In genomic region chr6:32018105-32018446, GRCm38 (mm10) we compare ENCODE assay signal across 11 mouse cellular contexts. TPM values are rescaled to one million over a fixed set of nuclear protein-coding genes. Genes with fewer than 3 reads are reported as not detected.
DNase-seq lines count a peak whose midpoint lies in the region; ATAC-seq and TF ChIP-seq lines count a peak whose summit lies in the region.
"Had no signal": no experiment of that assay in that cellular context is flagged by ENCODE, and none has a peak within 500 bp of the region (broad histone marks: within the 10 kb centered on the region; RNA-seq: fewer than 3 reads in every experiment).

No protein-coding gene starts in this region.

- ATAC-seq in stomach, embryonic 16.5 days (ENCODE audit: insufficient read depth, low FRiP score), result peak; percentile 25; the same call in 1 of the 2 replicates
- no peak for ATAC-seq in stomach, postnatal 0 days (ENCODE audit: low FRiP score, low TSS enrichment)

- TF ChIP-seq CTCF in stomach, postnatal 0 days (IDR thresholded peaks at IDR 0.05; ENCODE audit: low read depth), result no peak

- no peak for TF ChIP-seq EP300 in stomach, postnatal 0 days (optimal IDR thresholded peaks at IDR 0.05)

- H3K27me3 ChIP-seq in stomach, embryonic 16.5 days (ENCODE audit: control insufficient read depth, insufficient read depth, low read length), result no peaks in the 10 kb centered on the region
- H3K27me3 ChIP-seq in stomach, postnatal 0 days (ENCODE audit: control insufficient read depth, insufficient read depth, low read length), result no peaks in the 10 kb centered on the region
- H3K27me3 ChIP-seq: heart, embryonic 13.5 days had no signal

- no peaks in the 10 kb centered on the region for H3K36me3 ChIP-seq in stomach, embryonic 16.5 days (ENCODE audit: control insufficient read depth, insufficient read depth, low read length)
- H3K36me3 ChIP-seq in stomach, postnatal 0 days (ENCODE audit: control insufficient read depth, insufficient read depth, low read length), result no peaks in the 10 kb centered on the region
- H3K36me3 ChIP-seq: heart, embryonic 13.5 days had no signal

- peaks cover 9% of the 10 kb centered on the region; the same call in 1 of the 2 replicates for H3K4me1 ChIP-seq in stomach, embryonic 16.5 days (ENCODE audit: control insufficient read depth, insufficient read depth, low read length)
- H3K4me1 ChIP-seq in stomach, postnatal 0 days (replicated peaks; ENCODE audit: control insufficient read depth, insufficient read depth), result peaks cover 5% of the 10 kb centered on the region; the same call in 1 of the 2 replicates

- H3K27ac ChIP-seq in stomach, embryonic 16.5 days (ENCODE audit: low read length), result no peak overlapping the region
- no peak overlapping the region for H3K27ac ChIP-seq in stomach, postnatal 0 days (replicated peaks)
- H3K27ac ChIP-seq: heart, embryonic 13.5 days had no signal

- no peaks in the 10 kb centered on the region for H3K9me3 ChIP-seq in stomach, embryonic 16.5 days (replicated peaks; ENCODE audit: control insufficient read depth, low read length)
- no peaks in the 10 kb centered on the region for H3K9me3 ChIP-seq in stomach, postnatal 0 days (ENCODE audit: control insufficient read depth, low read length)
- H3K9me3 ChIP-seq: heart, embryonic 13.5 days had no signal

- DNase-seq in frontal cortex, postnatal 36 days (ENCODE audit: low spot score in 2 of 2), result peak; percentile 18 to 25
- DNase-seq in frontal cortex, postnatal 25 days (ENCODE audit: low spot score in 2 of 2), result no peak
- no peak for DNase-seq in stomach, postnatal 0 days (ENCODE audit: low spot score)
- DNase-seq in kidney, adult 11 months, result peak; percentile 34
- DNase-seq in ovary, adult 18-20 months (ENCODE audit: low spot score), result peak; percentile 16
- no peak for DNase-seq in embryo, embryonic 11 days
- DNase-seq in c-Kit-positive CD71-positive TER-119-positive erythroid progenitor cells, embryonic 14.5 days (ENCODE audit: low spot score), result no peak

- no peak overlapping the region for H3K4me3 ChIP-seq in stomach, embryonic 16.5 days (replicated peaks; ENCODE audit: low read length)
- H3K4me3 ChIP-seq in stomach, postnatal 0 days (ENCODE audit: low read depth, low read length), result no peak overlapping the region
- H3K4me3 ChIP-seq: heart, embryonic 13.5 days had no signal

- WGBS in stomach, embryonic 16.5 days, result 48% methylated on average over 5 of the region's 5 CpGs
- WGBS in stomach, postnatal 0 days, result 43% methylated on average over 5 of the region's 5 CpGs

- H3K4me2 ChIP-seq in stomach, embryonic 16.5 days (ENCODE audit: low read depth, low read length), result no peak overlapping the region
- H3K4me2 ChIP-seq in stomach, postnatal 0 days (replicated peaks; ENCODE audit: low read depth), result no peak overlapping the region
- H3K4me2 ChIP-seq: heart, embryonic 13.5 days had no signal

- no peak overlapping the region for H3K9ac ChIP-seq in stomach, embryonic 16.5 days (ENCODE audit: low read length)
- H3K9ac ChIP-seq in stomach, postnatal 0 days (ENCODE audit: low read length), result no peak overlapping the region
- H3K9ac ChIP-seq: heart, embryonic 13.5 days had no signal

RNA-seq across cellular contexts. Expression of gene 1700012A03Rik, which starts 32.0 kb away (rescaled TPM):
- not detected in 2 replicates for polyA plus RNA-seq in stomach, embryonic 16.5 days (2015; fragmentation: Nextera tagmentation; extraction: Ambion mirVana)
- not detected in 2 replicates for polyA plus RNA-seq in stomach, postnatal 0 days (2015; fragmentation: Nextera tagmentation; extraction: Ambion mirVana)
- polyA plus RNA-seq: brain, embryonic 14.5 days; C2C12; heart, embryonic 13.5 days had no signal

Comparison
In these comparisons a context has a peak if more than half of its experiments do, and no peak if none do; other contexts are left out.
1. DNase-seq: peak in frontal cortex, postnatal 36 days (2 of 2), kidney, adult 11 months (single experiment) and ovary, adult 18-20 months (single experiment); none in frontal cortex, postnatal 25 days (0 of 2), stomach, postnatal 0 days (single experiment), embryo, embryonic 11 days (single experiment) and c-Kit-positive CD71-positive TER-119-positive erythroid progenitor cells, embryonic 14.5 days (single experiment).